Mouse (Mus musculus) cortical plate, adult 2 months (tissue): ENCODE results near the gene Tbc1d23.

Experiments
- CTCF ChIP-seq: fragments of 200-500 bp; IDR thresholded peaks from 2 replicates; pipeline ENCODE4 v1.5.1; 2011; ENCODE audit warnings: mild to moderate bottlenecking, control low read depth, low read length; ENCODE audit not compliant: insufficient read depth; ENCODE audit errors: extremely low read depth
- POLR2A ChIP-seq: fragments of 200-500 bp; IDR thresholded peaks from 2 replicates; pipeline ENCODE4 v1.6.1; 2011; ENCODE audit warnings: mild to moderate bottlenecking, low read length, control low read depth; ENCODE audit not compliant: insufficient read depth; ENCODE audit errors: extremely low read depth

GRCm38 (mm10) chr16:57242857-57243204 lies 11.5 kb upstream of the Tbc1d23 start:
- no peak for TF ChIP-seq POLR2A
- no peak for TF ChIP-seq CTCF
